Mouse (Mus musculus): ENCODE data around the gene Lyl1.

Lyl1 gene

GRCm38 (mm10) chr8:84700941-84701911 lies at the start of gene Lyl1:
Gene Lyl1, plus strand, starts transcription at chr8:84701457.
- no peak for DNase-seq

GRCm38 (mm10) chr8:84653092-84653631 lies 48.1 kb upstream of the Lyl1 start:
- no peak for DNase-seq

GRCm38 (mm10) chr8:84654597-84654996 lies 46.7 kb upstream of the Lyl1 start:
- DNase-seq = no peak

DNA sequence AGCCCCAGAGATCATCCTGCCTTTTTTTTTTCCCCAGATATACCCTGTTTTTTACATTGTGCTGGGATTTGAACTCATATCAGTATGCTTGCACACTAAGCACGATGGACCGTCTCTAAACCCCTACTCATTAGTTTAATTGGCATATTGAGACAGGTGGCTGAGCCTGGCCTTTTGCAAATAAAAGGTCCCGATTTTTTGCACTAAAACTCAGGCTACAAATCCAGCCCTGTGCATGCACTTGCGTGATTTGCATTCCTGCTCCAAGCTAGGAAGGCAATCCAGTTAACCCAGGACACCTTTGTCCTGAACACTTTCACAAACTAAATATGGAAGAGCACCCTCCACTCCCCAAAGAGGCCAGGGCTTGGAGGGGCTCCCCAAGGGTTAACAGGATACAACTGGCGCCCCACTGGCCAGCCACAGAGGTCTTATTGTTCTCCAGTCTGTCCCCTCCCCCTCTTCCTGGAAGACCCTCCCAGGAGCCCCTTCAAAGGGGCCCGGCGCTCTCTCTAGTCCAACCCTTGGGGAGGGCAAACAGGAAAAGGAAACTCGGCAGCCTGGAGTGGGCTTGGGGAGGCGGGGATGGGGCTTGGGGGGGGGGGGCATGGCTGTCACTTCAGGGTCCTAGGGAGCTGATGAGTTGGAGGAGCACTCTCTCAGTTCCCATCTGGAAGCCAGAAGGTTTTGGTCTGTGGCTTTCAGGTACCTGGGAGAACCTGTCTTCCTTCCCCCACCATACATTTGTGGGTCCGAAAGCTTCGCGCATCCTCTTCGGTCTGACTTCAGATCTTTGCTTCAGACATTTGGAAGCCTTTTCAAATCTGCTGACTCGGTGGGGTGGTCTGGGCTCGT lies 45.7 kb upstream of the Lyl1 start:
- no peak for DNase-seq

DNA sequence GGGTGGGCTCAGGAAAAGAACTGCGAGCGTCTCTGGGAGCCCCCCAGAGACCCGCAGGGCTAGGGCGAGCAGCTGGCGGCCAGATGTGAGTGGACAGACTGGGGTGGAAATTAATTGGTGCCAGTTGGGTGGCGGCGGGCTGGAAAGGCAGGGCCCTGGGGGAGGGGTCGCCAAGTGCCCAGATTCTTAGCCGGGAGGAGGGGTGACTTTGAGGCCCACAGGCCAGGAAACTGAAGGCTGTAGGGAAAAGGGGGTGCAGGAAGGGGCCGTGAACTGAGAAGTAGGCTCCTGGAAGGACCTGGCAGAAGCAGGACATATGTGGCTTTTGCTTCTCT lies 45.1 kb upstream of the Lyl1 start:
- no peak for DNase-seq

DNA sequence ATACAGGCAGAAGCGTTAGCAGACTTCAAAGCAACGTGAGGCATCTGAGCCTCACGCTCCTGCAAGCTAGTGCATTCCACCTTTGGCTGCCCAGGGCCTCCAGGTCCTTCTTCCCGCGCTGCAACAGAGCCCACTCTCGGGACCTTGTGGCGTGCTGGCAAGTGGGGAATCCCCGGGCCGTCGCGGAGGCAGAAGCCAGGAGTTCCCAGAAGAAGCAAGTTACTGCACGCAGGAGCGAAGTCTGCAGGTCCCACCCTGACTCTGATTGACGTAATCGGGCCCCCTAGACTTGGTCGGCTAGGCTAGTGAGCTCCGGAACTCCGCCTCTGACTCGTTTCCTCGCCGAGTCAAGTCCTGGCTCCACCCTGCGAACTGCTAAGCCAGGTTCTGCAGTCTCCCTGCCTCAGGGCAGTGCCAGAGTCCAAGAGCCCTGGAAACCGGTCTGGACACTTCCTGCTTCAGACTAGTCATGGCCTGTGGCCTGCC lies 44.6 kb upstream of the Lyl1 start:
- no peak for DNase-seq

DNA sequence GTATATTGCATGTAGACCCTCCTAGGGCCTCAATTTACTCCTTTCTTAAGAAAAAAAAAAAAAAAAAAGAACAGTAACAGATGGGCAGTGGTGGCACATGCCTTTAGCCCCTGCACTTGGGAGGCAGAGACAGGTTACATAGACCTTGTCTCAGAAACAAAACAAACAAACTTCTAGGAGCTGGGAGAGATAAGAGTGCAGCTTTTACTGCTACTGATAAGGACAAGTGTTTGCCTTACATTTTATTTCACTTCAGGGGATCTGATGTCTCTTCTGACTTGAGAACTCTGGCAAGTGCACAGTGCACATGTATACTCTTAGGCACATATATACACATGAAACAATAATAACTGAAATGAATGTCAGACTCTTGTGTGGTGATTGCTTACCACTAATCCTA lies 44.1 kb upstream of the Lyl1 start:
- DNase-seq = no peak

DNA sequence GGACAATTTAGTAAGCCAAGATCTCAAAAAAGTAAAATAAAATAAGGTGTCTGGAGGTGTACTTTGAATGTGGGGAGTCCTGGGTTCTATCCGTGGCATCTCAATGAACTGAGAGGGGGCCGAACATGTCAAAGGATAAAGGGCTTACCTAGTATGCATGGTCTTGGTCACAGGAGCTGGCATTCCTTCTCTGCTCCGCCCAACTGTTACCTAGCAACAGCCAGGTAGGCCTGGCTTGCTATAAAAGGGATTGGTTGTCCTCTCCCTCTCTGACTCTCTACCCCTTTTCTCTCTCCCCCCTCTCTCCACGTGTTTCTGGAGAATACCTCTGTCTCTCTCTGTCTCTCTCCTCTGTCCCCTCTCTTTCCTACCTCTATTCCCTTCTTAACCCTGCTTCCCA lies 43.6 kb upstream of the Lyl1 start:
- no peak for DNase-seq

GRCm38 (mm10) chr8:84658951-84659350 lies 42.3 kb upstream of the Lyl1 start:
- no peak for DNase-seq

DNA sequence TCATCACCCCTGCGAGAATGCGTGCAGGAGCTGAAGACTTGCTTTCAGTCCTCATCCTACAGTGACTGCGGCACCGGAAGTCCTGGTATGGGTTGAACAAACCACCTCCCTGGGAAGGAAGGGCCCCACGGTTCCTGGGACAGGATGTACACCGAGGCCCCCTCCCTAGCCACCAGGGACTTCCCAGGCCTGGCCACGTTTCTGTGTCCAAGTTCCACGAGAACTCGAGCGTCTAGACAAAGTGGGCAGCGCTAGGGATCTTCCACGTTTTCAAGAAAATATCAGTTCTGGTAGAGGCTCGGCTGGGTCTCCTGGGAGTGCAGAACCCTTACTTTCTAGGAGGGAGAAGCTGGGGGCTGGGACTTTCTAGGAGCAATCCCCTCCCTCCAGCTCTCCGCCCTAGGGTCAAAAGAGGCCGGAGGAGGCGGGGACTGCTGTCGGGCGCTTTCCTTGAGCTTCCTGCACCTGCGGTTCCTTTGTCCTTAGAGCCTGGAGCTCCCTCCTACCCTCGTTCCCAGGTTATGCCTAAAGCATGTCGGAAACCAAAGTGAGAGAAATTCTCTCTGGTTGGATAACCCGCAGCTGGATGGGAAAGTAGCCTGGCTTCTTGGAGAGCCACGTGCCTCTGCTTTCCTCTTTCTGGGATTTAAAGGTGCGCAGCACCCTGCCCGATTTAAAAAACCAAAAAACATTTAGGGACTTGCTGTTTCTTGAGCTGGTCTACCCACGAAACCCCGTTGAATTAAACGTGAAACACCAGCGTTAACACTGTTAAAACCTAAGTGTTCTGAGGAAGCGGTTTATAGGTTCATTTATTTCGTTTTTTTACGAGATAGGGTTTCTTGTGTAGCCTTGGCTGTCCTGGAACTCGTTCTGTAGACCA lies 41.1 kb upstream of the Lyl1 start:
- no peak for DNase-seq

GRCm38 (mm10) chr8:84660819-84661457 lies 40.3 kb upstream of the Lyl1 start:
- no peak for DNase-seq

DNA sequence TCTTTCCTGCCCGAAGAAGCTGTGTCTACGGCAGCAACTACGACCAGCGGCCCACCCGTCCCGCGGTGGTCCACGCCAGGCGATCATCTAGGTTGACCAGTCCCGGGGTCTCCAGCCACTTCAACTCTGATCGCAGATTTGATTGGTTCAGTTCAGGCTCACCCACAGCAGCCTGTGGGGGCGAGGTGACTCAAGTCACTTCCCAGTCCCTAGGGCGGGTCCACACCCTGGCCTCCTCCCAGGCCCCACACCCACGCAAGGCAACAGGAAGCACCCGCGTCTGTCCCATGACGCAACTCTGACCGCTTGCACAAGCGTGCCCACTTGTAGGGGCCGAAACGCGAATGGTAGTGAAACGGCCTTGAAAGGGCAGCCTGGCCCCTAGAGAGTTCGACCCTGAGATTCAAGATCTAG lies 39.8 kb upstream of the Lyl1 start:
- DNase-seq = peak; percentile 58

GRCm38 (mm10) chr8:84661961-84662571 lies 39.2 kb upstream of the Lyl1 start:
- peak; percentile 35 for DNase-seq

DNA sequence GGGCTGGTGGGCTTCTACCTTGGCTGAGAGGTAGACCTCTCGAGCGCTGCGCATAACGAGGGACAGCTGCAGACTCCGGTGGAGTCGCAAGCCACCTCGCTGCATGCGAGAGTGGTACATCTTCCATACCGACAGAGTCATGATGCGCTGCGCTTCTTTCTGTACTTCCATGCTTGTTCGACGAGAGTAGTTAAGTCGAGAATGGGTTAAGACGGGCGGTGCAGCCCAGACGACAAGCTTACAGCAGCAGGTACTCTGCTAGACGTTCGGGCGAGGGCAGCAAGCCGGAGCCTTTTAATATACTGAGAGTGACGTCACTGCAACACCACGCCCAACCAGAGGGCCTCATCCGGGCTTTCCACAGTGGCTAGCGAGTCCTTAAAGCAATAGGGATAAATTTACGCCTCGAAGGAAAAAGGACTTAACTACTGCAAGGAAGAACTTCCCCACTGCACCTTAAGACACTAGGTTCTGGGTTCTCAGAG lies 38.6 kb upstream of the Lyl1 start, which contains the start of gene Ier2:
TSS of gene Ier2 (minus strand) at position 272 of the 485 bp plus-strand sequence.
- DNase-seq = peak; percentile 91

GRCm38 (mm10) chr8:84663483-84664327 lies 37.6 kb upstream of the Lyl1 start:
- peak; percentile 97 for DNase-seq

DNA sequence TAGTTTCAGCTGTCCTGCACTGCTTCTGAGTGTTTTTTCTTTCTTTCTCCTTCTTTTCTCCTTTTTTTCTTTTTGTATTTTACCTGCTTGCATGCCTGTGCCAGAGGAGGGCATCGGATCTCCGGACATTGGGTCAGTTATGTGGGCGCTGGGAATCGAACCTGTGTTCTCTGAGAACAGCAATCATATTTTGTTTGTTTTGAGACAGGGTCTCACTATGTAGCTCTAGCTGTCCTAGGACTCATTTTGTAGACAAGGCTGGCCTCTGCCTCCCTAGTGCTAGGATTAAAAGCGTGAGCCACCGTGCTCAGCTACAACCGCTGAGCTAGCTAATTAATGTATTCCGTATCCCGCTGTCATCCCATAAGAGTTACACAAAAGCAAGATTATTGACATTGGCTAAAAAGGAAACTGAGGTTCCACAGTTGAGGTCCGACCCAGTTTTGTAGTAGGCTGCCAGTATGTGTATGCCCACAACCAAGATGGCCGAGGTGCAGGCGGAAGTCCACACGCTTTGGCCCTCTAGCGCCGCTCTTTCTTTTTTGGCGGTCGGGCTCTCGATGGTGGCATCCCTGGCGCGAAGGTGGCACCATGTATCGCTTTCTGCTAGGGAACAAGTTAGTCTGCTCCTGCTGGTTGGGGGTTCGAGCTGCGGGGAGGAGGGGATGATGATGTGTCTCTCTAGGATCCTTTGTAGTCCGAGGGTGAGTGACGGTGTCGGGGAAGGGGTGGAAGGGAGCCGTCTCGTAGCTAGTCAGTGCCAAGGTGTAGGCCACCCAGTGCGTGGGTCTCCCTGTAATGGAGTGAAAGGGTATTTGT lies 36.5 kb upstream of the Lyl1 start:
- peak; percentile 84 for DNase-seq

DNA sequence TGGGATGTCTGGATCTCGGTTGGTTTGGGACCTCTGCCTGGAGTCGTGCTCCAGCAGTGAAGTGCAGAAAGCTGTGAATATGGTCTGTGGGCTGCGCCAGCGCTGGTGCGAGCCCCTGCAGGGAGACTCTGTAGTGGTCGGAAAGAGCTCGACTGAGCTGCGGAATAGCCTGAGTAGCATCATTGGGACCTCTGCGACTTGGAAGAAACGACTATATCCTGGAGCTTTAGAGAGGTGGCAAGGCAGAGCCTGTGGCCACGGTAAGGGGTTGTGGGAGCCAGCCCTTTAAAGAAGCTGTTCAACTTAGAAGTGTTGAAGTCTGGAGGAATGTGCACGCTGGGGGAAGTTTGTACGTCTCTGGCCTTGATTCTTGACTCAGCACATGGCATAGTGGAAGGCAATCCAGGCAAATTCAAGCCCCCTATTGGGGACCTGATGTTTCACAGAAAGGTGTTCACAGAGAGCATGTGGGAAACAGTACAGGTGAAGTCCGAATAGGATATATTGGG lies 35.8 kb upstream of the Lyl1 start:
- no peak for DNase-seq

DNA sequence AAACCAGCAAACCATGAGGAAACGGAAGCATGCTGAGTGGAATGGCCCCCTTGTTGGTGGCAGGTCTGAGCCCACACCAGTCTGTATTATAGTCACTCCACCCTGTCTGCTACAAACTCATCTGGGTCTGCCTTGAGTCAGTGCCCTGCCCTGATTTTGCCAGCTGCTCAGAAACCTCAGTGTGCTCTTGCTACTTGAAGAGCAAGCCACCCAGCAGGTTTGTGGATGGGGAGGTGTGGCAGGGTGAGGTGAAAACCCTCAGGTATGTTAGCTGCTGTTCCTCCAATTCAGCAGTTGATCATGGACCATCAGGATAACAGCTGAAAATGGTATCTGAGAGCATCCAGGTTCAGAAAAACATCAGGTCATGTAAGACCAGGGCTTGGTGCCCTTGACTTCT lies 33.2 kb upstream of the Lyl1 start:
- DNase-seq = no peak

All from right cerebral cortex, postnatal 25 days (tissue).